Mouse (Mus musculus) midbrain, embryonic 11.5 days (tissue): ENCODE measurements around the gene AC170998.1. TPM values are rescaled to one million over a fixed set of nuclear protein-coding genes. Genes with fewer than 3 reads are reported as not detected.

ENCODE experiments used
- polyA plus RNA-seq: library from polyadenylated mRNA; unstranded; fragments of >200 nt; fragmentation: Nextera tagmentation; extraction: Ambion mirVana; gene quantifications from 2 replicates; pipeline ENCODE4 v1.2.1, GENCODE M21; 2014

The AC170998.1 gene
- polyA plus RNA-seq, 1 experiment from 2014 or later = 0.78 TPM

Other genes with a start within 250 kb of the AC170998.1 start
- 9.8 and 10.9 TPM in 2 replicates for gene Fkbp5, start 208.6 kb upstream of the AC170998.1 start, polyA plus RNA-seq
- not detected in 2 replicates for gene Armc12, start 195.3 kb upstream of the AC170998.1 start, polyA plus RNA-seq
- not detected in 2 replicates for gene Clpsl2, start 176.7 kb upstream of the AC170998.1 start, polyA plus RNA-seq
- not detected in 2 replicates for gene Clps, start 165.3 kb upstream of the AC170998.1 start, polyA plus RNA-seq
- 1.4 and 2.0 TPM in 2 replicates for gene Lhfpl5, start 150.4 kb upstream of the AC170998.1 start, polyA plus RNA-seq
- 124 and 135 TPM in 2 replicates for gene Srpk1, start 103.4 kb upstream of the AC170998.1 start, polyA plus RNA-seq
- 0.75 and 0.87 TPM in 2 replicates for gene Slc26a8, start 35.9 kb upstream of the AC170998.1 start, polyA plus RNA-seq
- gene Mapk14, start 34.8 kb upstream of the AC170998.1 start, polyA plus RNA-seq = 39.4 and 47.2 TPM in 2 replicates
- 1.1 and 1.2 TPM in 2 replicates for gene Mapk13, start 43.2 kb downstream of the AC170998.1 start, polyA plus RNA-seq
- gene Brpf3, start 75.0 kb downstream of the AC170998.1 start, polyA plus RNA-seq = 6.5 and 9.7 TPM in 2 replicates
- not detected in 2 replicates for gene Pnpla1, start 132.3 kb downstream of the AC170998.1 start, polyA plus RNA-seq
- 0.10 TPM in 1 of 2 replicates, not detected in the other for gene 4930539E08Rik, start 189.2 kb downstream of the AC170998.1 start, polyA plus RNA-seq
- not detected in 2 replicates for gene Pxt1, start 217.8 kb downstream of the AC170998.1 start, polyA plus RNA-seq
- gene Kctd20, start 225.9 kb downstream of the AC170998.1 start, polyA plus RNA-seq = 92.4 and 97.4 TPM in 2 replicates